Mouse (Mus musculus): Measurements from ENCODE around the gene D430019H16Rik.

D430019H16Rik gene

DNA sequence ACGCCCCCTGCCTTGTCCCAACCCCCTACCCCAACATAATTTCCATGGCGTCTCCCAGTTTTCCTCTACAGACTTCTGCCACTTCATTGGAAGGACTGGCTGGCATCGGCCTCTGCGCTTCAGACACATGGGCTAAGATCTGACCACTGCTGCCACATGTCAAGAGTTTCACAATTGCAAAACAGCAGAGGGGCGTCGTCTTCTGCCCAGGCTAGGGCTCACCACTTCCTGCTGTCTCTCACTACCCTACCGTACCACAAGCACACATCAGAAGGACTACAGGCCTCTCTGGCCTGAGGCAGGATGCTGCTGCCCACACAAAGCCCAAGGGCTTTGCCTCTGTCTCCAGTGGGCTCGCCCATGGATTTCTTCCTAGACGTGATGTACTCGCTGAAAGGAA lies 86.0 kb downstream of the D430019H16Rik start:
- DNase-seq (ENCODE audit: low spot score) = no peak

DNA sequence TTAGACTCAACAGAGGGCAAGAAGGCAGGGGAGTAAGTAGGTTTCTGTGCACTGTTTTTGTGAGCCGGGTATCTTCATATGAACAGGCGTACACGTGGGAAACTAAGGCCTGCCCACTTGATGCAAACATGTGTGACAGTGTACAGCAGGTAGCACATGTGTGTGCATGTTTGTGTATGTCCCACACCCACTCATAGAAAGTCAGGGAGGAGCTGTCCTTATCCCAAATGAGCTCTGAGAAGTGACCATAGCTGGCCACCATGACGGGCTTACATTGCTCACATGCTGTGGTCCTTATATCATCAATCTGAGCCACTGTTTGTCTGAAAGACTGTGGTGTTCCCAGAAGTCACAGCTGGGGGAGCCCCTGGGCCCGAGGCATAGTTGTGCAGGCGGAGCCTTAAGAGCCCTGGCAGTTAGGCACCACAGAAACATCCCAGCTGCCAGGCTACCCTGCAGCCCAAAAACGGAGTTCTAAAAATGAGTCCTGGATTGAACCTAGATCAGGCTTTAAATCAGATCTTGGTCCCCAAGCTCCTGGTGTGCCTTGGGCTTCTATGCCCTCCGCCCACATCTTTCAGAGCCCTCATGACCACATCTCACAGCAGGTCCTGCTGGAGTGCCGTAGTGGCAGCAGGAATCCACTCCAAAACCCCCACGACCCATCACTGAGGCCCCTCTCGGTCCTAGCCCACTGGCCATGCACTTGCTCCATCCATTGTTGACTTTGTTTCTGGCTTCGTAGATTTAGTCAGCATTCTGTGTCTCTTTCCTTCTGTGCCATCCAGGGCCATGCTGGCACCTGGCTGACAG lies 88.1 kb downstream of the D430019H16Rik start:
- DNase-seq (ENCODE audit: low spot score) = no peak

DNA sequence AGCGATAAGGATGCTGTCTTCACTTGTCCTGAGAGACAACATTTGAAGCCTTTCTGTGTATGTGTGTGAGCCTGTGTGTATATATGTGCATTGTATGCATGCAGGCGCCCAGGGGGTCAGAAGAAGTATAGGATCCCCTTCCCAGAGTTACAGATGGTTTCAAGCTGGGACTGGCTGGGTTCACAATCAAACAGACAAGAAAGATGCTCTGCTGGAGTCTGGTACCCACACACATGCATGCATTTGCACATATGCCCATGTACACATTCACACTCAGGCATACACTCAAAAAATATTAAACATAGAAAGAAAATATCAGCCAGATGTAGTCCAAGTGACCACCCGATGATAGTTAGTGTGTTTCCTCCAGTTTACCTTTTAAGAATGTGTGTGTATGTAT lies 88.9 kb downstream of the D430019H16Rik start:
- no peak for DNase-seq (ENCODE audit: low spot score)
